Mouse (Mus musculus) hindbrain, embryonic 10.5 days (tissue): ENCODE data around the gene Git1. TPM values are rescaled to one million over a fixed set of nuclear protein-coding genes. Genes with fewer than 3 reads are reported as not detected.
A peak's percentile ranks its signal among the peaks of the same experiment; 100 is the strongest.
"Not testable (repeated sequence)": the region's sequence is repeated elsewhere in the genome, so short reads cannot be mapped to it uniquely, and the experiment has no call there.

Experiments used
- DNase-seq: peaks from one replicate; pipeline ENCODE4 v3.0.0-alpha.2; 2017; ENCODE audit warnings: low spot score
- H3K27ac ChIP-seq: fragments of 300-500 bp; sonication (generic); 2 replicates; pipeline ENCODE4 v1.5.1; 2016; ENCODE audit warnings: mild to moderate bottlenecking, moderate library complexity
- H3K27me3 ChIP-seq: fragments of 300-500 bp; sonication (generic); 2 replicates; pipeline ENCODE4 v1.6.1; 2016; ENCODE audit warnings: mild to moderate bottlenecking; ENCODE audit not compliant: poor library complexity, insufficient read depth, severe bottlenecking
- H3K36me3 ChIP-seq: fragments of 300-500 bp; sonication (generic); 2 replicates; pipeline ENCODE4 v1.6.1; 2016; ENCODE audit warnings: mild to moderate bottlenecking, moderate library complexity
- H3K4me1 ChIP-seq: fragments of 300-500 bp; sonication (generic); replicated peaks from 2 replicates; pipeline ENCODE4 v1.6.1; 2016; ENCODE audit warnings: mild to moderate bottlenecking
- H3K4me3 ChIP-seq: fragments of 300-500 bp; sonication (generic); 2 replicates; pipeline ENCODE4 v1.5.1; 2016; ENCODE audit warnings: mild to moderate bottlenecking, moderate library complexity
- H3K9me3 ChIP-seq: fragments of 300-500 bp; sonication (generic); 2 replicates; pipeline ENCODE4 v1.6.1; 2016; ENCODE audit warnings: mild to moderate bottlenecking, moderate library complexity
- WGBS: fragments of 180-500 bp; shearing (Covaris S2); methylation state at CpG from one replicate; pipeline ENCODE4 v1.1.7; 2016; 5-methylcytosine and 5-hydroxymethylcytosine counted together
- polyA plus RNA-seq: library from polyadenylated mRNA; unstranded; fragments of >200 nt; fragmentation: Nextera tagmentation; extraction: Ambion mirVana; gene quantifications from 2 replicates; pipeline ENCODE4 v1.2.1, GENCODE M21; 2016

Gene Git1
- polyA plus RNA-seq, 1 experiment from 2014 or later, result 14.8 TPM

DNA sequence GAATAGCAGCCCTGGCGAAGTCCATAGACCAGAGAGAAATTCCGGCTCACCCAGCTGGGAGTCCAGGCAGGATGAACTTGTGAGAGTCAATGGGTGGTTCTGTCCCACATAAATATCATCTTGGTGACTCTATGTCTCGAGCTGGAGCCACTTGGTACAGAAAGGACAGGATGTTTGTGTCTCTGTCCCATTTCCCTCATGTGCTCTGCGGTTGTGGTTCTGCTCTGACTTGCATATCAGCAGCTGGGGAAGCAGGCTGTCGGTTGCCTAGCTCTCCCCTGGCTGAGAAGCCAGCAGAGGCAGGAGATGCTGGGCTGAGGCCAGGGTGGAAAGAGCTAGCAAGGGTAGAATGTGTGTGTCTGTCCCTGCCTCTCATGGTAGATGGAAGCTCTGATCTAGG lies 25.7 kb downstream of the Git1 start, which contains the start of gene Gm10392:
Gene Gm10392, minus strand, starts transcription at position 156 of the 400 bp plus-strand sequence.
- H3K27ac ChIP-seq, result peak within 1 kb of the TSS; percentile 54; the same call in 1 of the 2 replicates
- H3K36me3 ChIP-seq, result no peaks in the 10 kb centered on the region; the same call in 1 of the 2 replicates
- DNase-seq, result no peak
- peaks cover 65% of the 10 kb centered on the region for H3K4me1 ChIP-seq
- WGBS, result 76% methylated on average over 5 of the region's 5 CpGs
- H3K4me3 ChIP-seq, result no peak within 1 kb of the TSS
- no peaks in the 10 kb centered on the region for H3K9me3 ChIP-seq
- peaks cover 32% of the 10 kb centered on the region for H3K27me3 ChIP-seq

- Histone ChIP-seq H3K9me3 (no peaks in the 10 kb centered on the region), H3K27me3 (peaks cover 18% of the 10 kb centered on the region), H3K27ac (peak overlapping the region; percentile 54), H3K4me3 (no peak overlapping the region), H3K36me3 (no peaks in the 10 kb centered on the region; the same call in 1 of the 2 replicates), H3K4me1 (peaks cover 46% of the 10 kb centered on the region)
- WGBS, result 50% methylated on average over 5 of the region's 5 CpGs
- no peak for DNase-seq
Observed at GRCm38 (mm10) chr11:77520601-77521529, 27.5 kb downstream of the Git1 start.

DNA sequence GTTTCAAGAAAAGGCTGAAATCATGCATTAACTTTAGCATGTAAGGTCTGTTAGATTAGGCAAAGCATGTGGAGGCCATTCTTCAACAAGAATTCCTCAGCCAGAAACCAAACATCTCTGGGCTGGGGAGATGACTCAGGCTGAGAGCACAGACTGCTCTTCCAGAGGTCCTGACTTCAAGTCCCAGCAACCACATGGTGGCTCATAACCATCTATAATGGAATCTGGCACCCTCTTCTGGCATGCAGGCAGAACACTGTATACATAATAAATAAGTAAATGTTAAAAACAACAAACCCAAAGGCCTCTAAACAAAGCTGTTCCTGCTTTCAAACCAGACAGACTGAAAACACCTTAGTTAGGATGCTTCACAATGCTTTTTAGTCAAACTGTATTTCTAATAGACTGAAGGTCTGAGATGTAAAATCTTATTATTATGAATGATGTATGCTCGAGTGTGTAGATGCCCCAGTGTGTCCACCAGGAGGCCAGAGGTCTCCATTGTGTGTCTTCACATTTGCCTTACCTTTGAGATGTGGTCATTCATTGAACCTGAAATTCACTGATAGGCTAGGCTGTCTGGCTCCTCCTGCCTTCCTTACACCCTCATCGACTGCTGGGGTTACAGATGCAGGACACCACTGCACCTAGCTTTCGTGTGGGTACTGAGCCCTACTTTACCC lies 32.6 kb downstream of the Git1 start:
- H3K27me3 ChIP-seq, result no peaks in the 10 kb centered on the region
- no peak overlapping the region for H3K27ac ChIP-seq
- 79% methylated on average over 3 of the region's 3 CpGs for WGBS
- H3K36me3 ChIP-seq, result peaks cover 12% of the 10 kb centered on the region
- DNase-seq, result no peak
- no peaks in the 10 kb centered on the region for H3K4me1 ChIP-seq
- H3K9me3 ChIP-seq, result no peaks in the 10 kb centered on the region
- no peak overlapping the region for H3K4me3 ChIP-seq

DNA sequence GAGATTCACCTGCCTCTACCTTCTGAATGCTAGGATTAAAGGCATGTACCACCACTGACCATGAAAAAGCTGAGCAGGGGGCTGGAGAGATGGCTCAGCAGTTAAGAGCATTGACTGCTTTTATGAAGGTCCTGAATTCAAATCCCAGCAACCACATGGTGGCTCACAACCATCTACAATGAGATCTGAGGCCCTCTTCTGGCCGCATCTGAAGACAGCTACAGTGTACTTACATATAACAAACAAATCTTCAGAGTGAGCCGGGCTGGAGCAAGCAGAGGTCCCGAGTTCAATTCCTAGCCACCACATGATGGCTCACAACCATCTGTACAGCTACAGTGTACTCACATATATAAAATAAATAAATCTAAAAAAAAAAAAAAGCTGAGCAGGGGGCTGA lies 35.1 kb downstream of the Git1 start:
- not testable (repeated sequence) for DNase-seq, H3K27me3 ChIP-seq, H3K9me3 ChIP-seq, H3K27ac ChIP-seq, H3K4me3 ChIP-seq, H3K4me1 ChIP-seq
- H3K36me3 ChIP-seq, result peaks cover 18% of the 10 kb centered on the region
- WGBS, result 86% methylated on average over 3 of the region's 3 CpGs

- no peaks in the 10 kb centered on the region for H3K9me3 ChIP-seq
- no peak overlapping the region for H3K4me3 ChIP-seq
- no peaks in the 10 kb centered on the region for H3K4me1 ChIP-seq
- no peaks in the 10 kb centered on the region for H3K27me3 ChIP-seq
- WGBS, result 93% methylated on average over 3 of the region's 3 CpGs
- peaks cover 29% of the 10 kb centered on the region for H3K36me3 ChIP-seq
- no peak for DNase-seq
- H3K27ac ChIP-seq, result no peak overlapping the region
Observed at GRCm38 (mm10) chr11:77529644-77530043, 36.3 kb downstream of the Git1 start.

GRCm38 (mm10) chr11:77530862-77531261 lies 37.5 kb downstream of the Git1 start:
- WGBS, result 91% methylated on average over 2 of the region's 2 CpGs
- Histone ChIP-seq H3K27ac (no peak overlapping the region), H3K27me3 (no peaks in the 10 kb centered on the region), H3K4me1 (no peaks in the 10 kb centered on the region), H3K36me3 (peaks cover 39% of the 10 kb centered on the region), H3K4me3 (no peak overlapping the region), H3K9me3 (no peaks in the 10 kb centered on the region)
- no peak for DNase-seq

- Histone ChIP-seq H3K27me3 (no peaks in the 10 kb centered on the region), H3K27ac (no peak overlapping the region), H3K4me3 (no peak overlapping the region), H3K4me1 (no peaks in the 10 kb centered on the region), H3K9me3 (no peaks in the 10 kb centered on the region), H3K36me3 (peaks cover 53% of the 10 kb centered on the region)
- WGBS, result 91% methylated on average over 4 of the region's 4 CpGs
- DNase-seq, result no peak
Observed at GRCm38 (mm10) chr11:77532202-77532846, 39.0 kb downstream of the Git1 start.

- no peaks in the 10 kb centered on the region for H3K27me3 ChIP-seq
- no peak overlapping the region for H3K27ac ChIP-seq
- H3K4me1 ChIP-seq, result no peaks in the 10 kb centered on the region
- no peak overlapping the region for H3K4me3 ChIP-seq
- H3K36me3 ChIP-seq, result peaks cover 99% of the 10 kb centered on the region
- 96% methylated on average over 7 of the region's 7 CpGs for WGBS
- H3K9me3 ChIP-seq, result no peaks in the 10 kb centered on the region
- no peak for DNase-seq
Observed at GRCm38 (mm10) chr11:77545261-77545660, 51.9 kb downstream of the Git1 start.

Other genes with a start within 250 kb of the Git1 start
- gene Coro6, start 31.2 kb upstream of the Git1 start, polyA plus RNA-seq, result 0.05 and 0.16 TPM in 2 replicates
- 11.1 and 16.7 TPM in 2 replicates for gene Ankrd13b, start 3.9 kb upstream of the Git1 start, polyA plus RNA-seq
- 5.3 and 9.1 TPM in 2 replicates for gene Abhd15, start 21.6 kb downstream of the Git1 start, polyA plus RNA-seq
- gene Trp53i13, start 22.4 kb downstream of the Git1 start, polyA plus RNA-seq, result 32.4 and 41.6 TPM in 2 replicates
- gene Gm10392, start 25.6 kb downstream of the Git1 start, polyA plus RNA-seq, result 0.12 and 0.21 TPM in 2 replicates
- 11.9 and 13.6 TPM in 2 replicates for gene Taok1, start 114.3 kb downstream of the Git1 start, polyA plus RNA-seq
- 3.6 and 3.7 TPM in 2 replicates for gene Nufip2, start 192.6 kb downstream of the Git1 start, polyA plus RNA-seq
- gene Cryba1, start 231.7 kb downstream of the Git1 start, polyA plus RNA-seq, result 1.6 and 2.2 TPM in 2 replicates